Mouse (Mus musculus) mesoderm, embryonic 11.5 days (tissue): ENCODE results near the gene Krt76.

ENCODE experiments used
- DNase-seq: peaks from one replicate; pipeline ENCODE4 v3.0.0-alpha.2; 2012; ENCODE audit warnings: low read depth, low spot score

The Krt76 gene

DNA sequence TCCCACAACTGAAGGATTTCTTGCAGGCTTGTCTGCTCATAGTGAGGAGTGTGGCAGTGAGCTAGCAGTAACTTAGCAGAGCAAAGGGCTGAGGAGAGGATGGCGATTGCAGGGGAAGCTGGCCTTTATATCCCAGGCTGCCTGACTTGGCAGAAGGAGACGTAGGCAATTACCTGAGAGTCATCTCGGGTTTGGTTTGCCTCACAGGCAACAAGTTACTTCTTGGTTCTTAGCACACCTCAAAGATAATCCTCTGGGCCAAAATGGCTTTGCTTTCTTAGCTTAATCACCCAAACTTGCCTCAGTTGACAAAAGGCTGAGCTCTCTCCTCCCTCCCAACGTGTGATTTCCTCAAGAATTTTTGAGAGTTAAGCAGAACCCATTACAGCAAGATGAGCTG is at the start of gene Krt76:
Gene Krt76, minus strand, starts transcription at position 101 of the 400 bp plus-strand sequence.
- DNase-seq = no peak

DNA sequence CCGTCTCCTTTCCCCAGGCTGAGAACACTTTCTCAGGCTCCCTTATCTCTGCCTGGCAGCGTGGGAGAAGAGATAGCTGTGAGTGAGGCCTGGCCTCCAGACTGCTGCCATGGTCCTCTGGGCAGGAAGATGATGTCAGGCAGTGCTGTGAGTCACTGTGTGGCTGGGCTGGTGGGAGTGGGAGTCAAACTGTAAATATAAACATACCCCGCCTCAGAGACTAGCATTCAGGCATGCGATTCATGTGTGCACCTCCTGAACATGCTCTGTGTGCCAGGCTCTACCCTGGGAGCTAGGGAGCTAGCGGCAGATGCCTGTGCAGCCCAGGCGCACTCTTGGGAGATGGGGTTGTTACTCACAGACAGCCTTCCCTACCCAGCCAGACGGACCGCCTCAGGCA is 49.2 kb upstream of the Krt76 start:
- no peak for DNase-seq

DNA sequence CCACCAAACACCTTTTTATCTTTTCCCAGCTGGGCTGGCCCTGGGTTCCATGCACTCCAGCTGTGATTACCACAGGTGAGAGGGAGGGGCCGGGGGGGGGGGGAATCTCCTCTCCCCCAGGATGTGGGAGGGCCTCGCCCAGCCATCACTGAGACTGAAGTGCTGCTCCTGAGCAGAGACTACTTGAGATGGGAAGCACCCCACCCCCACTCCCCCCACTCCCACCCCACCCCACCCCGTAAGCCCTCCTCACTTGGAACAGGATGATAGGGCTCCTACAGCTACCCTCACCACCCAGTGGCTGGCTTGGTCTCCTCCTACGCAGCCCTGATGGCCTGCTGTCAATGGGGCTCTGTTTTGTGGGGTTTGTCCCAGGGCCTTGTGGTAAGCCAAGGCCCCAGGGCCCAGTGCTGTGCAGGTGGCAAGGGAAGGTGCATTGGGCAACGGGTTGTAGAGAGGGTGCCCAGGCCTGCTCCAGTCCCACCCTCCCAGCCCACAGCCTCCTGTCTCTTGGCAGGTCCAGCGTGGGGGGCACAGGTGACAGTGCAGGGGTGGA is 47.6 kb upstream of the Krt76 start, which contains the start of gene Krt79:
Gene Krt79, minus strand, starts transcription at position 51 of the 556 bp plus-strand sequence.
- no peak for DNase-seq

DNA sequence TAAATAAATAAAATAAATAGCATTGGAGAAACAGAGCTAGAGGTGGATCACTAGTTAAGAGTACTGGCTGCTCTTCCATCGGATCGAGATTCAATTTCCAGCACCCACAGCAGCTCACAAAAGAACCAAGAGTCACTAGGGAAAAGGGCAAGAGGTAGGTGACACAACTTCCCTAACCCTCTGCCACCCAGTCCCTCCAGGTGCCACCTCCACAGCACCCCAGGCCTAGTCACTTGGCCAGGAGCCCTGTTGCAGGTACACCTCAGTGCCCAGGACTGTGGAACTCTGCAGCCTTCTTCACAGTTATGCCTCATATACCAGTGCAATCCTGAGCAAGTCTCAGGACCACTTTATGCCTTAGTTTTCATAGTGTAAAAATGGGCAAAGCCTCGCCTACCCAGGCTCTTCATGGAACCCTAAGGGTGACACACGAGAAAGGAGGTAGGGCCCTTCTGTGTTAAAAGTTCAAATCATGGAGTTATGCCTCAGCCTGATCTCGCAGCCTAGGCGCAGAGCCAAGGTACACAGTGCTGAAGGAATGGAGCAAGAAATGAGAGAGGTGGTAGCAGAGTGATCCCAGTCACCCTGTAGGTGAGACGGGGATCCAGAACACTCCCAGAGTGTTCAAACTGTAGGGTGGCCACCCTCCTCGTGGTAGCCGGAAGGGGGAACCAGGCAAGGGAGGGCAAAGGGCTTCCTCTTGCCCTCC is 46.0 kb upstream of the Krt76 start:
- DNase-seq = no peak

DNA sequence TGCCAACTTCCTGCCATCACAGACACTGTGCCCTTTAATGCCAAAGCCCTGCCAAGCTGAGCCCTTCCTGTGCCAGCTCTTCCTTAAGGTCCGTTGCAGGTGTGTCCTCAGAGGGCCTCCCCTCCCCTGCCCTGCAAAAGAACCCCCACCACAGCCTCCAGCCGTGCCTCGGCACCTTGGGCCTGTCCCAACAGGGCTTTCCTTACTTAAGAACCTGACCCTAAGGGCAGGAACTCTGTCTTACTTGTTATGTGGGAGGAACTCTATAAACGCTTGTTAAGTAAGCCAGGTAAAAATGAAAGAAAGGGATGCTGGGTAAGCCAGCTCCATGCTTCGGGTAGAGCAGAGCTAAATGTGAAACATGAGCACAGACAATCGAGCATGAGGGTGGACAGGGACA is 40.3 kb upstream of the Krt76 start:
- no peak for DNase-seq

DNA sequence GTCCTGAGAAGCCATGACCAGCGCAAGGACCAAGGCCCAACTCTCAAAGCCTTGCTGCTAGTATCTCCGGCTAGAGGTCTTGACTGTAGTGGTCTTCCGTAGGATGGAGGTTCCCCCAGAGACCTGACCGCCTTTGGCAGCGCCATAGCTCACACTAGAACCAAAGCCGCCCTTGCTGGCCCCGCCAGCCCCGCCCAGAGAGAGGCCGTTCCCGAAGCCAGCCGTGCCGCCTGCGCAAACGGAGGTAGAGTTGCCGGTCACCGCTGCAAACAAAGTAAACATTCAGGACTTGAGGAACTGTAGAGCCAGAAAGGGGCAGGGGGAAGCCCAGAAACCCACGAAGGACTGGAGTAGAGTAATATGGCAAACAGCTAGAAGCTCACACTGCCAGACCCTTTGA is 36.9 kb upstream of the Krt76 start:
- no peak for DNase-seq

DNA sequence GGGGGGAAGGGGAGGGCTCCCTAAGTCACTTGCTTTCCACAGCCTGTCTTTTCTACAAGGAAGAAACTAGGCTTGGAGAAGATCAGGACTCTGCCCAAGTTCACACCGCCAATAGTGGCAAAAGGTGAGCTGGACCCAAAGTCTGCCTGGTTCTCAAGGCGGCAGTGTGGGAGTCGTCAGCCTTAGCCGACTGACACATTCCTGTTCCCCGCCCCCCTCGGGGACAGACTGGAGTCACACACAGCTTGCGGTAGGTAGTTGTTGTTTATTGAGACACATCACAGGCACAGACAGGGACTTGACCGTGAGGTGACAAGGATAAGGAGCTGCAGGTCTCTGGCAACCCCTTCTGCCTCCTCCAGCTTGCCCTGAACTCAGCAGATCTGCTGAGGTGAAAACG is 36.4 kb upstream of the Krt76 start:
- DNase-seq = no peak

DNA sequence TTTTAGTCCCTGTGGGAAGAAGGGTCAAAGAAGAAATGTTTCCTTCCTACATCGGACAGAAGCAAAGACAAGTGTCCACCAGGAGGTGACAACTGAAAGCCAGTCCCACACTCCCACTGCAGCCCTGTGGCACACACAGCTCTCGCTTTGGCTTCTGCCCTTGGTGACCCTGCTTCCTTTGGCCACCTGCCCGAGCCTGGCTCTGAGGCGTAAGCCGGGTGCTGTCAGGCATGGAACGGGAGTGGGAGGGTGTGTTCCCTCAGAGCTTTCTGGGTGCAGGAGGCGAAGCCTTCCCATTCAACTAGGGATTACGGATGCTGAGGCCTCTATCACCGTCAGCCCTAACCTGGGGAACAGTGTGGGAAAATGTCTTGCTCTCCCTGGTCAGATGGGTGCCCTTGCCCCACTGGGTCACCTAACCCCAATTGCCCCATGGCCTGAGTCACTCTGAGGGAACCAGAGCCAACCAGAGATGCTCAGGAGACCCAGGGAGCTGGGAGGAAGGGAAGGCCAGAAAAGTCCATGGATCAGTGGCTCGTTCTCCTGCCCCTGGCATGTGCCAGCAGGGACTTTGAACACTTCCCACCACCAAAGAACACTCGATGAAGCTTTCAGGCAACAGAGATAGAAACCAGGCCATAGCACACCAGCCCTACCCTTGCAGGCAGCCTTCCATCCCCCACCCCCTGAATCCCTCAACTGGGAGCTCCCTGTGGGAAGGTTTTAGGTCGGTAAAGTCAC is 34.8 kb upstream of the Krt76 start:
- DNase-seq = no peak

DNA sequence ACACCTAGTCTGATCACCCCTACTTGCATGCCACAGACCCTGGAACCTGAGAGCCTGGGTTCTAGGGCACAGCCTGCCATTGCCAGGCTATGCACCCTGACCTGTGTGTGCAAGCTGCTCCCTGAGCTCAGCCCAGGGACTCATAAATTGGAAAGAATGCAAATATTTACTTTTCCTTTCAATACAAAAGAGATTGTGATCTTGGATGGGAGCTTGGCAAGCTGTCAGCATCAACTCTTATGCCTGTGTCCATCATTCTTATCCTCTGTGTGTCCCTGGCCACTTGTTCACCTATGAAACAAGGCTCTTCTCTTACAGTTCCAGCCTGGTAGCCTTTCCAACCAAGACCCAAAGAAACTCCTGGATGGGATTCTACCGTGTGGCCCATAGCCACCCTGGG is 32.3 kb upstream of the Krt76 start:
- no peak for DNase-seq

DNA sequence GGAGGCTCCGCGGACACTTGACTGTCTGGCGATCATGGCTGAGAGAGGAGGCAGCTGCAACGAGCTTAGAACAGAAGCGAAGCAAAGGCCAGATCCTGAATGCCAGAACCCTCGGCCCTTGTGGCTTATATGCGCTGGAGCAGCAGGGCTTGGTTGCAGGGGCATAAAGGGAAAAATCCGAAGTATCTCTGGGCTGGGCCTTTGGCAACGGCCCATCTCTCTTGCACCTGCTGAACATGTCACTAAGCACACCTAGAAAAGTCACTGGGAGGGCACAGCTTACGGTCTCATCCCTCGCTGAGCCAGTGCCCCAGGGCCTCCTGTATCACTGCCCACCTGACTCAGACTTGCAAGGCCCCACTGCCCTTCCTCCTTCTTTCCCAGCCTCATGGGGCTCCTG is 31.9 kb upstream of the Krt76 start, which contains the start of gene Krt4:
Gene Krt4, minus strand, starts transcription at position 101 of the 400 bp plus-strand sequence.
- no peak for DNase-seq

DNA sequence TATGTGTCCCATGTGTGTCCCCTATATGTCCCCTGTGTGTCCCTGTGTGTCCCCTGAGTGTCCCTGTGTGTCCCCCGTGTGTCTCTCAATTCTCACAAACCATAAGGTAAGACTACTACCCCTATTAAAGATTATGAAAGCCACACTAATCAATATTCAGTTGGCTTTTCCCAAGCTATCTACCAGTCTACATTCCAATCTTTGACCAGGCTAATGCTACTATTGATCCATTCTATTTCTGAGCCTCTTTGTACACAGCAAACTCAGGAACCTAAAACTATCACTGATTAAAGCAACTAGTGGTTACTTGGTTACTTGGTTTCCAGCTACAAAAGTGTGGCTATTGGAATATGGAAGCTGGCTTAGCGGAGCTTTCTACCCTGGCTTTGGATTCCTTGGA is 29.6 kb upstream of the Krt76 start:
- DNase-seq = no peak

DNA sequence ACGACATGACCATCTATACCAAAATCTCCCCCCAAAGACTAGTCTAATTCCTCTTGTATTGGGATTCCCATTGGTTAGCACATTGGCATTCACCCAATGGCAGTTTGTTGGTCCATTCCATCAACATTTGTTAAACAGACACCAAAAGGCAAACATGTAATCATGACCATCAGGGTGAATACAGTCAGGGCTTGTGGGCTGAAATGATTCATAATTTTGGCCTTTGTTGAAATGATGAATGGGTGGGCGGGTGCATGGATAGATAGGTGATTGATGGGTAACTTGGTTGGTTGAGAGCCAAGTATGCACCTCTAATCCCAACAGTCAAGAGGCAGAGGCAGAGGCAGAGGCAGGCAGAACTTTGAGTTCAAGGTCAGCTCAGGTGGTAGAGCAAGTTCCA is 23.4 kb upstream of the Krt76 start:
- no peak for DNase-seq

DNA sequence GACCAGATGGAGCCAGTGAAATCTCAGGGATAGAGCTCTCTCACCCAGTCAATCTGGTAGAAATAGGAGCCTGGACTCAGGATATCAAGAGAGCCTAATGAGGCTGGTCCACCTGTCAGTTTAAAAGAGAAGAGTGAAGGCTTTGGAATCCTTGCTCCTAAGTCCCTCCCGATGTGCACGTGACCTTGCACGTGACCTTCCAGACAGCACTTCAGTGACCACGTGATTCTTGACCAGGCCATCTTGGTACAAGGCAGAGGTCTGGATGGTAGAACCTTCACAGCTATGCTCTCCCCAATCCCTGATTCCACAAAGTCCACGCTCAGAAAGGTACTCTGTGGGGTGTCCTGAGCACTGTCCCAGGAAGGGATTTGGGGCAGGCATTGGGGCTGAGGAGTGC is 12.1 kb upstream of the Krt76 start:
- DNase-seq = no peak

DNA sequence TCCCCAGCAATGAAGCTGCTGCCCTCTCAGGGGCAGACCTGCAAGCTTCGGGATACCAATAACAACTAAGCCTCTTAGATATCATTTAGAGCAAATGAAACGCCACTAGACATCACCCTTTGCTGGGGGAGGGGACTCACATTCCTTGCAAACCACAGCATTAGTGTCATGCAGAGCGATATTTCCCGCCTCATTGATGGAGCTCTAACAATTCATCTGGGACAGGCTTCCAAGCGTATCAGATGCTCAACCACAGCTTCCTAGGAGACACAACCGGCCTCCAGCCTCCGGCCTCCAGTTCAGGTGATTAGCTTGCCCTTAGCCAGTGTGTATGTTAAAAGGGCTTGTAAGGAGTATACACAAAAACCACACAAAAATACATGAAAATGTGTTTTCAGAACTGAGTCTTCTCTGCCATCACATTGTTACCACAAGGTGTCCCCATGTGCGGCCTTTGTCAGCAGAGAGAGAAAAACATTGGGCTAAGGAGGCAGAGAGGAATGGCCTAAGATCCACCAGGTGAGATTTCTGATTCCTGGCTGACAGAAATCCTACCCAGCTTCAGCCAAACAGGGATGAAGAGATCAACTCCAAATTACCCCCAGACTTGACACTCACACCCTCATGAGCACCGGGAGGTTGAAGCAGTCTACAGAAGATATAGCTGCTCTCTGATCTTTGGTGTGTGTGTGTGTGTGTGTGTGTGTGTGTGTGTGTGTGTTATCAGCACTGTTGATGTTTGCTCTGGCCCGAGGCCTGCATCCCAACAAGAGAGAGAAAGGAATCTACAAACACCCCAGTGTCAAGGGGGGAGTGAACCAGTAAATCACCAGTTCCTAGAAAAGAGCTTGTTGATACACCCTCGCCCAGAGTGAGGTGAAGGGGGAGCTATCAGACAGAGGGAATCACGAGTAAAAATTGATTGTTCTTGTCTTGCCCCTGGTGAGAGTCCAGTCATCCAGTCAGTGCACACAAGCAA is 9.7 kb upstream of the Krt76 start:
- DNase-seq = no peak

DNA sequence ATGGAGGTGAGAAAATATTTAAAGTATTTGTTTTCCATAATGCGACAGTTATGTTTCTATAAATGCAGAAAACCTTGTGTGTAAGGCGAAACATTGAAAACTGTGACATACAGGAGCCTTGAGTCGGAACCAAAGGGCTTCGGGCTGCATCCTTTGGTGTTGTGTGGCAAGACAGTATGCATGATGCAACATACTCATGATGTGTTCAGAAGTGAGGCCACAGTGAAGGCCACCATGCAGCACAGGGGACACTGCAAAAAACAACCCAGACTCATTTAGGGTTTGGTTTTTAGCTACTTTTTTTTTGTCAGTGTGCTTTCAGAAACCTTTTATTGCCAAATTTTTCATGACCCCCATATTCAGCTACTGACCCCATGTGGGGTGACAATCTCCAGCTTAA is 2.5 kb upstream of the Krt76 start:
- DNase-seq = no peak

DNA sequence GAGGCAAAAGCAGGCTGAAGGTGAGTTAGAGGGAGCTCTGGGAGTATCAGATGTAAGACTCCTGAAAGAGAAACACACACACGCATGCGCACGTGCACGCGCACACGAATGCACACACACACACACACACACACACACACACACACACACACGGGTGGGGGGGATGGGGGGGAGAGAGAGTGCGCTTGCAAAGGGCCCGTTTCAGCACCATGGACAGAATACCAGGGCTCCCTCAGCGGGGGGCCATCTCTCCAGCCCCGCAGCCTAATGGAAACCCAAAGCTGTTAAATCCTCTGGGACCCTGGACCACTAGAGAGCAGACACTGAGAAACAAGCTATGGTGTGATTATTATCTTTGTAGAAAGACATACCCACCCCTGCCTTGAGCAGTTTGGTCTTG is 12.9 kb downstream of the Krt76 start:
- DNase-seq = peak; percentile 64

DNA sequence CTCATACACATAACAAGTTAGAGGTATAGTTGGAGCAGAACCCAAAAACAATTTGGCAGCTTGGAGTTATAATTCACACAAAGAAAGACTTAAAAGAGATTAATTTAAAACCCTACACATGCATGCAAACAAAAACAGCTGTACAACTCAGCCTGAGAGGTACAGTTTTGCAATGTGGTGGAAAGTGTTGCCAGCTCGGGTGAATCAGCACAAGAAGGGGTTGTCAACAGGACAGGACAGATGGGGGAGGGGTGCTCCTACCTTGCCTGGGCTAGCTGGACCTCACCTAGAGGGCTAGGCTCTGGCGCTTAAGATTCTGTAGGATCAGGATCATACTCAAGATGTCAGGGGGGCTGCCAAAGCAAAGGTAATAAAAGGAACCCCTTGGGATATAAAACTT is 14.7 kb downstream of the Krt76 start:
- no peak for DNase-seq

DNA sequence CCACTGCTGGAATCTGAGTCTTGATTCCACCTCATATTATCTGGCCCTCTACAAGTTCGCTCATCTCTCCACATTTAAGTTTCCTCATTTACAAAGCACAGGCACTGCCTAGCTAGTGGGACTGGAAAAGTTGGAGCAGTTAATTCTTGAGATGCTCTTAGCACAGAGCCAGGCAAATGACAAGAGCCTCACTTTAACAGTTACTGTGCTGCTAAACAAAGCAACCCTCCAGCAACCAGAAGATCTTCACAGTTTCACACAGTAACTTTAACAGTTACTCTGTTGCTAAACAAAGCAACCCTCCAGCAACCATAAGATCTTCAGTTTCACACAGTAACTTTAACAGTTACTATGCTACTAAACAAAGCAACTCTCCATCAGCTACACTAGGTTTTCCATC is 18.3 kb downstream of the Krt76 start:
- no peak for DNase-seq

DNA sequence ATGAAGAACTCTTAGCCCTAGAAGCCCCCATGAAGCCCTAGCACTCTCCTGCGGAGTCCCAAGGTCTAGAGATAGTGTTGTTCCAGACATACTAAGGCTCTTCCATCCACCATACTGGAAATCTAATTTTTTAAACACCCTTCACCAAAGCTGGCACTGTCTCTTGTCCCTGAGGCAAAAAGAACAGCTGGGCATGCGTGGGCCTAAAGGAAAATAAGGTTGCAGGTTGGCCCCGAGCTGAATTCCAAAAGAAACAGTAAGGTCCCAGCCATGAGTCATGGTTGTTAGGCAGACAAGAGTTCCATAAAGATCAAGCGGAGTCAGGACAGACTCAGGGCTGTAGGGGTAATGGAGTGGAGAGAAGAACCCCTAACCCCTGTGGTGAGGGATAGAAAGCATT is 19.5 kb downstream of the Krt76 start:
- DNase-seq = no peak

DNA sequence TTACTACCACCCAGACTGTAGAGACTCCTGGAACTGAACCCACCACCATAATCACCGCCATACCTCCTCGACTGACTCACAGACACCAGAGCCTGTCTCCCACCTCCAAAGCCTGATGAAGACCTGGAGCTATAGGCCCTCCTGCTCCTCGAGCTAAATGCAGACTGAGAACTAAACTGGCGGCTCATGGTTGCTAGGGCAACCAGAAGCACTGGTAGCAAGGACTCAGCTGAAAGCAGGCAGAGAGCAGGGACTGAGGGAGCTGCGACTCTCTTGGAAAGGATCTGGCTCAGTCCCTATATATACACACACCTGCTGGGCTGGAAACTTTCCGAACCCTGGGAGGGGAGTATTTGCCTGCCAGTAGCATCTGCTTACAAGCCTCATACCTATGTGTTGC is 23.3 kb downstream of the Krt76 start, which contains the start of gene Krt77:
Gene Krt77, minus strand, starts transcription at position 275 of the 400 bp plus-strand sequence.
- DNase-seq = no peak

DNA sequence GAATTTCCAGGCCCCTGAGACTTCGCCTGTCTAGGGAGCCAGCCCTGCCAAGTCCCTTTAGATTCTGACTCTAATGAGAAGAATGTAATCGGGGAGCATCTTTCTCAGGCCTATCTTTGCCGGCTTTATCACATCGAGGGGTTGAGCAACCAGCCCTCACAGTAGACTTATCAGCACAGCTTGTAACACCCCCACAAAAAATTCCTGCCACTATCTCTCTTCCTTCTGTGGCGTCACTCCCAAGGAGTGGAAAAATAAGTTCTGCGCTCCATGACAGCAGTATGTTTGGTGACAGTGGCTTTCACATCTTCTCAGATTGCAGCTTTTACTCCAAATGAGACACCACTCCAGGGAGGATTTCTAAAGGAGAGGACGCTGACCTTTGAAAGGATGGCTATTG is 26.0 kb downstream of the Krt76 start:
- DNase-seq = no peak
